Comparison of ENCODE assay signal across 25 mouse cellular contexts in genomic region chr12:109716991-109717390, GRCm38 (mm10).
"Had no signal": no experiment of that assay in that cellular context is flagged by ENCODE, and none has a peak within 500 bp of the region (broad histone marks: within the 10 kb centered on the region; RNA-seq: fewer than 3 reads in every experiment).

No protein-coding gene starts in this region.

- H3K4me2 ChIP-seq: heart, embryonic 11.5 days; heart, embryonic 13.5 days; heart, embryonic 15.5 days; hindbrain, embryonic 13.5 days; hindbrain, embryonic 15.5 days; kidney, embryonic 15.5 days; limb, embryonic 13.5 days; limb, embryonic 15.5 days; liver, embryonic 12.5 days had no signal

- H3K4me1 ChIP-seq: heart, embryonic 13.5 days; heart, embryonic 15.5 days; hindbrain, embryonic 15.5 days; kidney, embryonic 15.5 days; limb, embryonic 13.5 days; limb, embryonic 15.5 days; liver, embryonic 12.5 days had no signal

- H3K4me3 ChIP-seq: heart, embryonic 13.5 days; heart, embryonic 15.5 days; hindbrain, embryonic 13.5 days; hindbrain, embryonic 15.5 days; kidney, embryonic 15.5 days; limb, embryonic 13.5 days; limb, embryonic 15.5 days; liver, embryonic 12.5 days had no signal

- H3K27ac ChIP-seq: heart, embryonic 13.5 days; heart, embryonic 15.5 days; hindbrain, embryonic 13.5 days; hindbrain, embryonic 15.5 days; hindbrain, postnatal 0 days; kidney, embryonic 15.5 days; kidney, postnatal 0 days; limb, embryonic 13.5 days; limb, embryonic 15.5 days; liver, embryonic 12.5 days had no signal

- ATAC-seq: hindbrain, postnatal 0 days; intestine, embryonic 16.5 days; liver, embryonic 12.5 days had no signal

- H3K9me3 ChIP-seq: heart, embryonic 13.5 days; heart, embryonic 15.5 days; hindbrain, embryonic 13.5 days; hindbrain, embryonic 15.5 days; kidney, embryonic 15.5 days; limb, embryonic 13.5 days; limb, embryonic 15.5 days had no signal

- H3K9ac ChIP-seq: heart, embryonic 13.5 days; heart, embryonic 15.5 days; hindbrain, embryonic 13.5 days; hindbrain, embryonic 15.5 days; kidney, embryonic 15.5 days; limb, embryonic 13.5 days; limb, embryonic 15.5 days; liver, embryonic 12.5 days had no signal

- H3K27me3 ChIP-seq: heart, embryonic 13.5 days; heart, embryonic 15.5 days; hindbrain, embryonic 13.5 days; hindbrain, embryonic 15.5 days; kidney, embryonic 15.5 days; limb, embryonic 13.5 days; limb, embryonic 15.5 days; liver, embryonic 12.5 days had no signal

- DNase-seq: gastrocnemius, postnatal 14 days; gastrocnemius, postnatal 36 days; heart, adult 18-20 months; heart, postnatal 14 days; heart, postnatal 36 days; kidney, adult 11 months; kidney, adult 2 months; kidney, adult 9 months; kidney, postnatal 14 days; kidney, postnatal 36 days; layer of hippocampus, adult 9-11 months; layer of hippocampus, postnatal 36 days; left cerebral cortex, postnatal 4 days had no signal
